Mouse (Mus musculus): ENCODE measurements at regions not wholly inside any gene's neighbourhood (a gene's known extent, or its start where the extent isn't known, plus 50 kb on each side); places are given as distances from the start of the nearest gene placed in this dataset.

- peak; percentile 23 for DNase-seq (ENCODE audit: low read depth)
Measured at GRCm38 (mm10) chr2:128431751-128432150, 159.3 kb upstream of the Spdye4c start.

- no peak for DNase-seq (ENCODE audit: low read depth)
Measured at GRCm38 (mm10) chr2:128432741-128433140, 158.3 kb upstream of the Spdye4c start.

- DNase-seq (ENCODE audit: low read depth), result peak; percentile 53
Measured at GRCm38 (mm10) chr2:128433553-128434081, 157.4 kb upstream of the Spdye4c start.

- DNase-seq (ENCODE audit: low read depth), result peak; percentile 59
Measured at GRCm38 (mm10) chr2:128434200-128434977, 156.6 kb upstream of the Spdye4c start.

GRCm38 (mm10) chr2:128436378-128436777 lies 154.6 kb upstream of the Spdye4c start:
- no peak for DNase-seq (ENCODE audit: low read depth)

GRCm38 (mm10) chr2:128437698-128438097 lies 153.3 kb upstream of the Spdye4c start:
- no peak for DNase-seq (ENCODE audit: low read depth)

- DNase-seq (ENCODE audit: low read depth), result no peak
Measured at GRCm38 (mm10) chr2:128438161-128438822, 152.7 kb upstream of the Spdye4c start.

GRCm38 (mm10) chr2:128438897-128439296 lies 152.1 kb upstream of the Spdye4c start:
- no peak for DNase-seq (ENCODE audit: low read depth)

- DNase-seq (ENCODE audit: low read depth), result no peak
Measured at GRCm38 (mm10) chr2:128444599-128445011, 146.4 kb upstream of the Spdye4c start.

GRCm38 (mm10) chr2:128445443-128445842 lies 145.6 kb upstream of the Spdye4c start:
- no peak for DNase-seq (ENCODE audit: low read depth)

- no peak for DNase-seq (ENCODE audit: low read depth)
Measured at GRCm38 (mm10) chr2:128449294-128449693, 141.7 kb upstream of the Spdye4c start.

GRCm38 (mm10) chr2:128450045-128450444 lies 141.0 kb upstream of the Spdye4c start:
- no peak for DNase-seq (ENCODE audit: low read depth)

- peak; percentile 83 for DNase-seq (ENCODE audit: low read depth)
Measured at GRCm38 (mm10) chr2:128451554-128452239, 139.3 kb upstream of the Spdye4c start.

GRCm38 (mm10) chr2:128452582-128452981 lies 138.4 kb upstream of the Spdye4c start:
- DNase-seq (ENCODE audit: low read depth), result no peak

- no peak for DNase-seq (ENCODE audit: low read depth)
Measured at GRCm38 (mm10) chr2:128454509-128454908, 136.5 kb upstream of the Spdye4c start.

GRCm38 (mm10) chr2:128457591-128458209 lies 133.3 kb upstream of the Spdye4c start:
- peak; percentile 81 for DNase-seq (ENCODE audit: low read depth)

GRCm38 (mm10) chr2:128465214-128465984 lies 125.6 kb upstream of the Spdye4c start:
- peak; percentile 78 for DNase-seq (ENCODE audit: low read depth)

- no peak for DNase-seq (ENCODE audit: low read depth)
Measured at GRCm38 (mm10) chr2:128467490-128468245, 123.3 kb upstream of the Spdye4c start.

GRCm38 (mm10) chr2:128468323-128468722 lies 122.7 kb upstream of the Spdye4c start:
- DNase-seq (ENCODE audit: low read depth), result no peak

- peak; percentile 79 for DNase-seq (ENCODE audit: low read depth)
Measured at GRCm38 (mm10) chr2:128470351-128470750, 120.7 kb upstream of the Spdye4c start.
